Mouse (Mus musculus): ENCODE data around the gene Olfr718-ps1.
A peak's percentile ranks its signal among the peaks of the same experiment; 100 is the strongest.
"Not testable (repeated sequence)": the region's sequence is repeated elsewhere in the genome, so short reads cannot be mapped to it uniquely, and the experiment has no call there.

The Olfr718-ps1 gene

GRCm38 (mm10) chr5:143147481-143147880 lies at the start of gene Olfr718-ps1:
Olfr718-ps1 (minus strand) TSS chr5:143147581.
- DNase-seq, result no peak

- DNase-seq, result no peak
These were observed 49.1 kb upstream of the Olfr718-ps1 start for GRCm38 (mm10) chr5:143196506-143196905.

GRCm38 (mm10) chr5:143195166-143195565 lies 47.8 kb upstream of the Olfr718-ps1 start:
- DNase-seq, result no peak

- not testable (repeated sequence) for DNase-seq
These were observed 47.4 kb upstream of the Olfr718-ps1 start for GRCm38 (mm10) chr5:143194747-143195146.

- no peak for DNase-seq
These were observed 45.4 kb upstream of the Olfr718-ps1 start for GRCm38 (mm10) chr5:143192806-143193205.

- DNase-seq, result not testable (repeated sequence)
These were observed 40.6 kb upstream of the Olfr718-ps1 start for GRCm38 (mm10) chr5:143188014-143188413.

- peak; percentile 91 for DNase-seq
These were observed 33.1 kb upstream of the Olfr718-ps1 start, which contains the start of the genes Rbak and Spdye4b for GRCm38 (mm10) chr5:143180255-143181076. Rbak (minus strand) TSS chr5:143180775. Spdye4b (plus strand) TSS chr5:143181017.

GRCm38 (mm10) chr5:143179179-143179578 lies 31.8 kb upstream of the Olfr718-ps1 start:
- peak; percentile 12 for DNase-seq

GRCm38 (mm10) chr5:143177541-143178200 lies 30.3 kb upstream of the Olfr718-ps1 start:
- no peak for DNase-seq

GRCm38 (mm10) chr5:143175970-143176369 lies 28.6 kb upstream of the Olfr718-ps1 start:
- DNase-seq, result no peak

- DNase-seq, result no peak
These were observed 18.2 kb upstream of the Olfr718-ps1 start for GRCm38 (mm10) chr5:143165508-143166070.

GRCm38 (mm10) chr5:143155534-143155933 lies 8.2 kb upstream of the Olfr718-ps1 start:
- DNase-seq, result no peak

- DNase-seq, result no peak
These were observed 6.4 kb upstream of the Olfr718-ps1 start for GRCm38 (mm10) chr5:143153756-143154155.

- DNase-seq, result no peak
These were observed 2.7 kb upstream of the Olfr718-ps1 start for GRCm38 (mm10) chr5:143150044-143150443.

- DNase-seq, result no peak
These were observed 2.2 kb upstream of the Olfr718-ps1 start for GRCm38 (mm10) chr5:143149536-143149935.

- DNase-seq, result no peak
These were observed 1.3 kb upstream of the Olfr718-ps1 start for GRCm38 (mm10) chr5:143148661-143149060.

- DNase-seq, result no peak
These were observed 9.8 kb downstream of the Olfr718-ps1 start for GRCm38 (mm10) chr5:143137580-143137979.

GRCm38 (mm10) chr5:143135042-143135441 lies 12.3 kb downstream of the Olfr718-ps1 start:
- no peak for DNase-seq

- DNase-seq, result not testable (repeated sequence)
These were observed 13.0 kb downstream of the Olfr718-ps1 start for GRCm38 (mm10) chr5:143134216-143135010.

GRCm38 (mm10) chr5:143132935-143133514 lies 14.4 kb downstream of the Olfr718-ps1 start:
- DNase-seq, result peak; percentile 64

- peak; percentile 45 for DNase-seq
These were observed 17.0 kb downstream of the Olfr718-ps1 start for GRCm38 (mm10) chr5:143130342-143130741.

GRCm38 (mm10) chr5:143129101-143129500 lies 18.3 kb downstream of the Olfr718-ps1 start:
- DNase-seq, result no peak
